Mouse (Mus musculus) cerebellum, adult 2 months (tissue): ENCODE measurements at regions not wholly inside any gene's neighbourhood (a gene's known extent, or its start where the extent isn't known, plus 50 kb on each side); places are given as distances from the start of the nearest gene placed in this dataset.

Experiments
- CTCF ChIP-seq: fragments of 200-500 bp; IDR thresholded peaks from 2 replicates; pipeline ENCODE4 v1.5.1; 2011; ENCODE audit warnings: low read depth, mild to moderate bottlenecking, control low read depth, low read length, moderate library complexity, borderline replicate concordance; ENCODE audit not compliant: insufficient read depth
- POLR2A ChIP-seq: fragments of 200-500 bp; IDR thresholded peaks from 2 replicates; pipeline ENCODE4 v1.6.1; 2011; ENCODE audit warnings: low read length, control low read depth, borderline replicate concordance; ENCODE audit not compliant: insufficient read depth

- TF ChIP-seq POLR2A (no peak), CTCF (no peak)
These were observed 610.5 kb downstream of the Tox3 start for GRCm38 (mm10) chr8:89737636-89738035.
